Mouse (Mus musculus) erythroblast, embryonic 14.5 days (primary cell): Measurements from ENCODE around the gene Dmap1. TPM values are rescaled to one million over a fixed set of nuclear protein-coding genes. Genes with fewer than 3 reads are reported as not detected.

Source experiments
- H3K27me3 ChIP-seq: 2 replicates; pipeline ENCODE4 v1.6.1; 2012; ENCODE audit warnings: inconsistent platforms; ENCODE audit not compliant: control insufficient read depth
- H3K36me3 ChIP-seq: 2 replicates; pipeline ENCODE4 v1.6.1; 2012; ENCODE audit warnings: mild to moderate bottlenecking, inconsistent platforms; ENCODE audit not compliant: control insufficient read depth
- H3K4me1 ChIP-seq: 2 replicates; pipeline ENCODE4 v1.6.1; 2012; ENCODE audit warnings: inconsistent platforms; ENCODE audit not compliant: control insufficient read depth
- H3K4me3 ChIP-seq: replicated peaks from 2 replicates; pipeline ENCODE3; 2012; ENCODE audit warnings: moderate library complexity, mild to moderate bottlenecking, inconsistent platforms
- H3K9me3 ChIP-seq: 2 replicates; pipeline ENCODE4 v1.6.1; 2012; ENCODE audit warnings: low read length, inconsistent platforms, mixed read lengths; ENCODE audit not compliant: control insufficient read depth
- GATA1 ChIP-seq: IDR thresholded peaks from 2 replicates; pipeline ENCODE4 v1.6.1; 2012; ENCODE audit warnings: low read length, inconsistent platforms, mixed read lengths
- TAL1 ChIP-seq: IDR thresholded peaks from 3 replicates; pipeline ENCODE4 v1.6.1; 2012; ENCODE audit warnings: low read length, inconsistent platforms, mixed read lengths
- polyA plus RNA-seq: library from polyadenylated mRNA; stranded (reverse); fragments of >175 nt; gene quantifications from 2 replicates; pipeline ENCODE4 v1.2.3, GENCODE M21; 2012

Gene Dmap1
- polyA plus RNA-seq, 1 experiment: 1.7 TPM

- TF ChIP-seq GATA1 (no peak), TAL1 (no peak)
- Histone ChIP-seq H3K4me3 (no peak overlapping the region), H3K36me3 (no peaks in the 10 kb centered on the region; the same call in 1 of the 2 replicates), H3K9me3 (no peaks in the 10 kb centered on the region), H3K27me3 (no peaks in the 10 kb centered on the region), H3K4me1 (no peaks in the 10 kb centered on the region)
These were observed 23.3 kb downstream of the Dmap1 start for GRCm38 (mm10) chr4:117658582-117659444.

- Histone ChIP-seq H3K27me3 (no peaks in the 10 kb centered on the region), H3K9me3 (no peaks in the 10 kb centered on the region), H3K4me3 (no peak overlapping the region), H3K36me3 (no peaks in the 10 kb centered on the region; the same call in 1 of the 2 replicates), H3K4me1 (peaks cover 3% of the 10 kb centered on the region)
- TF ChIP-seq GATA1 (no peak), TAL1 (no peak)
These were observed 24.4 kb downstream of the Dmap1 start for GRCm38 (mm10) chr4:117657646-117658045.

- Histone ChIP-seq H3K27me3 (no peaks in the 10 kb centered on the region), H3K4me3 (no peak overlapping the region), H3K4me1 (peaks cover 10% of the 10 kb centered on the region), H3K36me3 (no peaks in the 10 kb centered on the region; the same call in 1 of the 2 replicates), H3K9me3 (no peaks in the 10 kb centered on the region)
- no peak for TF ChIP-seq TAL1
- TF ChIP-seq GATA1: no peak
These were observed 25.1 kb downstream of the Dmap1 start for GRCm38 (mm10) chr4:117656961-117657360.

- Histone ChIP-seq H3K4me1 (peaks cover 13% of the 10 kb centered on the region), H3K9me3 (no peaks in the 10 kb centered on the region), H3K4me3 (no peak overlapping the region)
These were observed 26.6 kb downstream of the Dmap1 start for GRCm38 (mm10) chr4:117655500-117655863.

GRCm38 (mm10) chr4:117654703-117655499, 27.2 kb downstream of the Dmap1 start:
- H3K4me1 ChIP-seq: peaks cover 13% of the 10 kb centered on the region
- H3K36me3 ChIP-seq: peaks cover 8% of the 10 kb centered on the region
- no peaks in the 10 kb centered on the region for H3K9me3 ChIP-seq
- TF ChIP-seq TAL1: no peak
- no peak for TF ChIP-seq GATA1
- H3K27me3 ChIP-seq: no peaks in the 10 kb centered on the region
- H3K4me3 ChIP-seq: no peak overlapping the region

More at GRCm38 (mm10) chr4:117655500-117655863, 26.6 kb downstream of the Dmap1 start:
- no peaks in the 10 kb centered on the region for H3K27me3 ChIP-seq
- 0 out of 2 replicates have a peak, but pooled peaks have one; percentile 27 for TF ChIP-seq GATA1
- TF ChIP-seq TAL1: no peak
- H3K36me3 ChIP-seq: peaks cover 2% of the 10 kb centered on the region

- Histone ChIP-seq H3K9me3 (no peaks in the 10 kb centered on the region), H3K27me3 (no peaks in the 10 kb centered on the region), H3K4me1 (peaks cover 13% of the 10 kb centered on the region), H3K4me3 (no peak overlapping the region), H3K36me3 (peaks cover 13% of the 10 kb centered on the region)
- no peak for TF ChIP-seq TAL1
These were observed 27.9 kb downstream of the Dmap1 start for GRCm38 (mm10) chr4:117654016-117654702.

GRCm38 (mm10) chr4:117652727-117653126, 29.3 kb downstream of the Dmap1 start:
- peaks cover 23% of the 10 kb centered on the region for H3K36me3 ChIP-seq
- no peaks in the 10 kb centered on the region for H3K27me3 ChIP-seq
- peaks cover 13% of the 10 kb centered on the region for H3K4me1 ChIP-seq
- H3K9me3 ChIP-seq: no peaks in the 10 kb centered on the region
- no peak for TF ChIP-seq GATA1
- TF ChIP-seq TAL1: no peak
- H3K4me3 ChIP-seq: no peak overlapping the region

GRCm38 (mm10) chr4:117651626-117652101, 30.4 kb downstream of the Dmap1 start:
- no peak for TF ChIP-seq TAL1
- Histone ChIP-seq H3K36me3 (peaks cover 27% of the 10 kb centered on the region), H3K4me3 (no peak overlapping the region), H3K4me1 (peaks cover 14% of the 10 kb centered on the region), H3K27me3 (no peaks in the 10 kb centered on the region), H3K9me3 (no peaks in the 10 kb centered on the region)
